Mouse (Mus musculus) T-helper 2 cell (primary cell): ENCODE measurements around the gene Frmd4a.
"Not testable (repeated sequence)": the region's sequence is repeated elsewhere in the genome, so short reads cannot be mapped to it uniquely, and the experiment has no call there.

Experiments
- in situ Hi-C: fragments of 300-600 bp; cut with MboI, MseI; formaldehyde crosslinking; loops from one replicate; pipeline ENCODE4 v1.15.1; 2025; ENCODE audit warnings: high pct_unique_total_duplicates

The Frmd4a gene

DNA sequence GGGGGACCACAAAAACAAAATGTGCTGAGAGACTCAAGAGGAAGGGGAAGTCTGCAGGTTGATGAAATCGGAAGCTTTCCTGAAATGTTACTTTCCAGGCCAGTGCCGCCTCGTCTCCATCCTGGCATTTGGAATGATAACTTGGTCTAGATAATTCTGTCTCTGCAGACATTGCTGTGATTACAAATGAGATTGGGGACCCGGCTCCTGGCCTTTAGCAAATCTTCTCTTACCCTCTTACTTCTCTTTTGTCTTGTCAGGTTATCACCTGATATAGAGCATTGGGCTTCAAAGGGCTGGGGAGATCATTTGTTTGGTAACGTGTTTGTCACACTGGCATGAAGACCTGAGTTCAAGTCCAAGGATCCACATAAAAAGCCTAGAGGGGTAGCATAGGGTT lies 317.4 kb downstream of the Frmd4a start:
- in situ Hi-C loops, result loop anchor here (5.0 kb wide), 1 partner anchor 78 kb away; no protein-coding TSS in a partner anchor

DNA sequence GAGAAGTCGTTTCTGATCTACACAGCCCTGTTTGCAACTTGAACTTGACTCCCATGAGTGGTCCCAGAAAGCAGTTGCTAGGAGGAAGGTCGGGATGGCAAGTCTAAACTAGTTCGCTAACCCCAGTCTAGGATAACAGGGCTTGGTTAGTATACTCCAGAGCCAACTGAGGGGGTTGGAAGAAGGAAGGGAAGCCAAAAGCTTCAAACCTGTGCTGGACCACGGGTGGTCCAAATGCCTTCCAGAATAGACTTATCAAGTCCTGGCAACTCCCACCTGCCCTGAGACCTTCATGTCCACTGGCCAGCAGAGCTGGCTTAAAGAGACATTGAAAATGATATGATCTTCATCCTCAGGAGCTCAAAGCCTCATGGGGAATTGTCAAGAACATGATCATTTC lies 318.4 kb downstream of the Frmd4a start:
- in situ Hi-C loops, result no loop called here

DNA sequence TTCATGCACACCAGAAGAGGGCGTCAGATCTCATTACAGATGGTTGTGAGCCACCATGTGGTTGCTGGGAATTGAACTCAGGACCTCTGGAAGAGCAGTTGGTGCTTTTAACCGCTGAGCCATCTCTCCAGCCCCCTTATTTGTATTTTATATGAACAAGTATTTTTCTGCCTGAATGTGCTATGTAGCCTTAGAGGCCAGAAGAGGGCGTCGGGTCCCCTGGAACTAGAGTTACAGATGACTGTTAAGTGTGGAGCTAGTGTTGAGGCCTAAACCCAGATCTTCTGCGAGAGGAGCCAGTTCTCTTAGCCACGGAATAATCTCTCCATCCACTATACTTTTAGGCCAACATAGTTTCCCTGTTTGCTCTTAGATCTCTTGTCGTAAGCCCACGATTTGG lies 320.8 kb downstream of the Frmd4a start:
- in situ Hi-C loops, result not testable (repeated sequence)

GRCm38 (mm10) chr2:4339128-4339527 lies 321.6 kb downstream of the Frmd4a start:
- in situ Hi-C loops, result no loop called here

- in situ Hi-C loops, result no loop called here
Measured at GRCm38 (mm10) chr2:4339530-4340218, 322.2 kb downstream of the Frmd4a start.

GRCm38 (mm10) chr2:4340378-4340777 lies 322.9 kb downstream of the Frmd4a start:
- in situ Hi-C loops, result no loop called here

DNA sequence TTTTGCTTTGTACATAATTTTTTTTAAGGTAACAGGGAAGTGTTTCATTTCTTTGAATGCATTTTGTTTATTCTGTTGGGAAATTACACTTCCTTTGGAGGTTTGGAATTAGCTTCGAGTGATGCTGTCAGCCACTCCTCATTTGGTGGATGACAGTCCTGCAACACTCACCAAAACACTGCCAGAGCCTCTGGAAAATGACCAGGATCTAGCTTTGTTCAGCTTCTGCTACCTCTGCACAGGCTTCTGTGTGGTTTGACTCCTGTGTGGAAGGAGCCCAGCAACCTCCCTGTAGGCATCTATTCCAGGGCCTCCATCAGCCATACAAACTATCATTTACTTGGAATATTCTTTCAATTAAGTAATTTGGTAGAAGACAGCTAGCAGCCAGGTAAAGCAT lies 323.6 kb downstream of the Frmd4a start:
- in situ Hi-C loops, result no loop called here

GRCm38 (mm10) chr2:4342005-4342404 lies 324.5 kb downstream of the Frmd4a start:
- in situ Hi-C loops, result no loop called here

DNA sequence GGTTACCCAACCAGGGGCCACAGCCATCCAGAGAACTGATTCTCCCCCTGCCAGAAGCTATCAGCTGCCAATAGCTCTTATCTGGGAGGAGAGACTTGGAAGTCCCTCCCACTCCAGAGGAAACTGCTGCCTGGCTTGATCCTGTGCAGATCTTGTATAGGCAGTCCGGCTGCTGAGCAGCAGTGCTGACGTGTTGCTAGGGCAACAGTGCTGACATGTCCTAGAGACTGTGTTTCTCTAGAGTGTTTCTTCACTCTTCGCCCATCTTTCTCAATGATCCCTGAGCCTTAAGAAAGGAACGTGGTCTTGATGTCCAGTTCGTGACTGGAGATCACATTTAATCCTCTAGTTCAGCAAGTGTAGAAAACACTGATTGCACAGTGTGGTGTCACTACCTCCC lies 326.9 kb downstream of the Frmd4a start:
- in situ Hi-C loops, result no loop called here

DNA sequence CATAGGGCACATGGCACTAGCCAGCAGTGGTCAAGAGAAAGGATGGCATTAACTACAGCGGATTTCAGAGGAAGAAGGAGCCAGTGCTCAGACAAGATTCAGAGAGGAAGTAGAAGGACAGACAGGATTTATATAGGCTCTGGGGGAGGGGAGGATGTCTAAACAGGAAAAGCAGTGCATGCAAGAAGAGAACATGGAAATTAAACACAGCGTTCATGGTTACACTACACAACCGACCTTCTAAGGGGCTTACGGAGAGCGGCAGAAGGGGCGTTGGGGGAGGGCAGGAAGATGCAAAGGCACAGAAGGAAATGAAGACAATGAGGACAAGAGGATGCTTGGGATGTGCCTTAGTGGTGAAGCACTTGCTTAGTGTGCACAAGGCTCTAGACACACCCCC lies 328.7 kb downstream of the Frmd4a start:
- in situ Hi-C loops, result no loop called here

- in situ Hi-C loops, result no loop called here
Measured at GRCm38 (mm10) chr2:4346953-4347352, 329.4 kb downstream of the Frmd4a start.

DNA sequence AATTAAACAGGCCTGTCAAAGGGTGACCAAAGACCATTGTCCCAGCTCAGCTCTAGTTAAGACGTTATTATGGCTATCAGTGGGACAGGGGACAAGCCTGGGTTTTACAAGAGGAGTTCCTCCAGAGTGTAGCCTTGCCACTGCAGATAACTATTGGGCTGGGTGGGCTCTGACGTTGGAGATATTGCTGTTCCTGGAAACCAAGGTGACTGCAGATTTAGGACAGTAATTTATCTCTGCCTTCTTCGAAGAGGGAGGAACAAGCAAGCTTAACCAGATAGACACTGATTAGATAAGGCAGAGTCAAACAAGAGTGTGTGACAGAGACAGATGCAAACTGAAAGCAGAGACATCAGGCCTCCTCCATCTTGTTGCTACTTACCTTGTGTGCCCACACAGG lies 330.3 kb downstream of the Frmd4a start:
- in situ Hi-C loops, result no loop called here

GRCm38 (mm10) chr2:4348509-4348908 lies 331.0 kb downstream of the Frmd4a start:
- in situ Hi-C loops, result no loop called here

- in situ Hi-C loops, result no loop called here
Measured at GRCm38 (mm10) chr2:4356812-4357384, 339.4 kb downstream of the Frmd4a start.

- in situ Hi-C loops, result loop anchor here (10.0 kb wide), 1 partner anchor 197 kb away; no protein-coding TSS in a partner anchor
Measured at GRCm38 (mm10) chr2:4361981-4362834, 344.7 kb downstream of the Frmd4a start.

GRCm38 (mm10) chr2:4364908-4365307 lies 347.4 kb downstream of the Frmd4a start:
- in situ Hi-C loops, result loop anchor here (10.0 kb wide), 1 partner anchor 200 kb away; no protein-coding TSS in a partner anchor

GRCm38 (mm10) chr2:4368544-4368943 lies 351.0 kb downstream of the Frmd4a start:
- in situ Hi-C loops, result loop anchor here (10.0 kb wide), 1 partner anchor 204 kb away; no protein-coding TSS in a partner anchor

DNA sequence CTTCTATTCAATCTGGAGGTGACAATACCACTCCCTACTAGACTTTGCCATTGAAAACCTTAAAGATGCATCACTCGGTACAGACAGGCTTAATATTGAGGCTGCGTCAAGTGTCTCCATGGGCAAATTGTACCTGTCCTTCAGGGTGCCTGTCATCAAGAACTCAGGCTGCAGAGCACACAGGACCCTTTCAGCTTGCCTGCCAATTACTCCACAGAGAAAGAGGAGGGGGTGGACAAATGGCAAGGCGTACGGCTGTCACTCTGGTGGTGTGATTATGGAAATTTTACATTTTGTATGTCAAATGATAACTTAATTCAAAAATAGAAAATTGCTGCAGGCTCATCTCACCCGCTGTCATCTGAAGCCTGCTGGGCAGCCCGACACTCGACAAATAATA lies 353.0 kb downstream of the Frmd4a start:
- in situ Hi-C loops, result no loop called here

DNA sequence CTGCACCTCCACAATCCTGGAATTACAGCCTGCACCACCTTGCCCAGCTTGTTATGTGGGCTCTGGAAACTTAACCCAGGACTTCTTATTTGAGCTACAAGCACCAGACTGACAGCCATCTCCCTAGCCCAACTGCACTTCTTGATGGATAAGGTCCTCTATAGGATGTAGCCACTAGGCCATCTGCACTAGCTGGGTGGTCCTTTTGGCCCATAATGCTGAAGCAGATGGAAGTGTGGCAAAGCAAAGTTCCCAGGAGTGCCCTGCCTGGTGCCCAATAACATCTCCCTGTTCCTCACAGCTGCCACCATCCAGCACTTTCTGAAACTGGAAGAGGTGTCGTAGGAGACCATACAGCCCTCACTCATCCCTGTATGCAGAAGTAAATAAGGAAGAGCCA lies 353.8 kb downstream of the Frmd4a start:
- in situ Hi-C loops, result no loop called here

- in situ Hi-C loops, result no loop called here
Measured at GRCm38 (mm10) chr2:4378844-4379243, 361.3 kb downstream of the Frmd4a start.

DNA sequence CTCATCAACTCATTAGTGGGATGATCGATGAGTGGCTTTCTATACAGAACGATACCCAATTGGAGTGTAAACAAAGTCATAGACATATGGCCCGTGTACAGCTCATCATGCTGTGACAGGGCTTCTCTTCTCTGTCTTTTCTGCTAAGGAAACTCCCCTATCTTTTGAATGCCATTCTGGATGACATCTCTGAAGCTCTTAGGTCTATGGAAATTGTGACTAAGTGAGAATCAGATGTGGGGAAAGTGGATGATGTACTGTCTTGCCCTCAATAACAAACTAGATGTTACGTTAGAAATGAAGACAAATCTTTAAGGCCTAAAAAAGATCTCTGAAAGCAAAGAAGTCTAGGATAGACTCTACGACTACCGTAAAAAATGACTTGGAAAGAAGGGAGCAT lies 362.9 kb downstream of the Frmd4a start:
- in situ Hi-C loops, result no loop called here

DNA sequence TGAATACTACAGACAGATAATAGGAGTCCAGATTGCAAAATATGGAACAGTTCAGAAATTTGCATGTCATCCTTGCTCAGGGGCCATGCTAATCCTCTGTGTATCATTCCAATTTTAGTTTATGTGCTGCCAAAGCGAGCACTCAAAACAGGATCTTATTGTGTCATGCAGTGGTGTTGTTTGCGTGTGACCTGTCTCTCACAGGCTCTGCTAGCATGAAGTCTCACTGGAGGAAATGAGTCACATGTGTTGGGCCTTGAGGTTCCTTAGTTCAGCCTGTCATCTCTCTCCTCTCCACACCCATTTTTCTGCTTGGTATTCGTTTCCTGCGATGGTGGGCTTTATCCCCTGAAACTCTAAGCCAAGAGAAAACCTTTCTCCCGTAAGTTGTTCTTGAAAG lies 363.4 kb downstream of the Frmd4a start:
- in situ Hi-C loops, result no loop called here
